Mouse (Mus musculus): ENCODE data around the gene Gm17535. TPM values are rescaled to one million over a fixed set of nuclear protein-coding genes. Genes with fewer than 3 reads are reported as not detected.
A peak's percentile ranks its signal among the peaks of the same experiment; 100 is the strongest.
"Not testable (repeated sequence)": the region's sequence is repeated elsewhere in the genome, so short reads cannot be mapped to it uniquely, and the experiment has no call there.

The Gm17535 gene
- polyA plus RNA-seq, 1 experiment: not detected

DNA sequence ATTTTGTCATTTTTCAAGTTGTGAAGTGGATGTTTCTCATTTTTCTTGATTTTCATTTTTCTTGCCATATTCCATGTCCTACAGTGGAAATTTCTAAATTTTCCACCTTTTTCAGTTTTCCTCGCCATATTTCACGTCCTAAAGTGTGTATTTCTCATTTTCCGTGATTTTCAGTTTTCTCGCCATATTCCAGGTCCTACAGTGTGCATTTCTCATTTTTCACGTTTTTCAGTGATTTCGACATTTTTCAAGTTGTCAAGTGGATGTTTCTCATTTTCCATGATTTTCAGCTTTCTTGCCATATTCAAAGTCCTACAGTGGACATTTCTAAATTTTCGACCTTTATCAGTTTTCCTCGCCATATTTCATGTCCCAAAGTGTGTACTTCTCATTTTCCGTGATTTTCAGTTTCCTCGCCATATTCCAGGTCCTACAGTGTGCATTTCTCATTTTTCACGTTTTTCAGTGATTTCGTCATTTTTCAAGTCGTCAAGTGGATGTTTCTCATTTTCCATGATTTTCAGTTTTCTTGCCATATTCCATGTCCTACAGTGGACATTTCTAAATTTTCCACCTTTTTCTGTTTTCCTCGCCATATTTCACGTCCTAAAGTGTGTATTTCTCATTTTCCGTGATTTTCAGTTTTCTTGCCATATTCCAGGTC is 10.3 kb upstream of the Gm17535 start:
- not testable (repeated sequence) for DNase-seq (ENCODE audit: low read depth)

DNA sequence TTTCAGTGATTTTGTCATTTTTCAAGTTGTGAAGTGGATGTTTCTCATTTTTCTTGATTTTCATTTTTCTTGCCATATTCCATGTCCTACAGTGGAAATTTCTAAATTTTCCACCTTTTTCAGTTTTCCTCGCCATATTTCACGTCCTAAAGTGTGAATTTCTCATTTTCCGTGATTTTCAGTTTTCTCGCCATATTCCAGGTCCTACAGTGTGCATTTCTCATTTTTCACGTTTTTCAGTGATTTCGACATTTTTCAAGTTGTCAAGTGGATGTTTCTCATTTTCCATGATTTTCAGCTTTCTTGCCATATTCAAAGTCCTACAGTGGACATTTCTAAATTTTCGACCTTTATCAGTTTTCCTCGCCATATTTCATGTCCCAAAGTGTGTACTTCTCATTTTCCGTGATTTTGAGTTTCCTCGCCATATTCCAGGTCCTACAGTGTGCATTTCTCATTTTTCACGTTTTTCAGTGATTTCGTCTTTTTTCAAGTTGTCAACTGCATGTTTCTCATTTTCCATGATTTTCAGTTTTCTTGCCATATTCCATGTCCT is 9.4 kb upstream of the Gm17535 start, which contains the start of gene Gm10717:
Gene Gm10717, plus strand, starts transcription at position 506 of the 556 bp plus-strand sequence.
- DNase-seq (ENCODE audit: low read depth): not testable (repeated sequence)

DNA sequence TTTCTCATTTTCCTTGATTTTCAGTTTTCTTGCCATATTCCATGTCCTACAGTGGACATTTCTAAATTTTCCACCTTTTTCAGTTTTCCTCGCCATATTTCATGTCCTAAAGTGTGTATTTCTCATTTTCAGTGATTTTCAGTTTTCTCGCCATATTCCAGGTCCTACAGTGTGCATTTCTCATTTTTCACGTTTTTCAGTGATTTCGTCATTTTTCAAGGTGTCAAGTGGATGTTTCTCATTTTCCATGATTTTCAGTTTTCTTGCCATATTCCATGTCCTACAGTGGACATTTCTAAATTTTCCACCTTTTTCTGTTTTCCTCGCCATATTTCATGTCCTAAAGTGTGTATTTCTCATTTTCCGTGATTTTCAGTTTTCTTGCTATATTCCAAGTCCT is 8.7 kb upstream of the Gm17535 start:
- DNase-seq (ENCODE audit: low read depth): not testable (repeated sequence)

DNA sequence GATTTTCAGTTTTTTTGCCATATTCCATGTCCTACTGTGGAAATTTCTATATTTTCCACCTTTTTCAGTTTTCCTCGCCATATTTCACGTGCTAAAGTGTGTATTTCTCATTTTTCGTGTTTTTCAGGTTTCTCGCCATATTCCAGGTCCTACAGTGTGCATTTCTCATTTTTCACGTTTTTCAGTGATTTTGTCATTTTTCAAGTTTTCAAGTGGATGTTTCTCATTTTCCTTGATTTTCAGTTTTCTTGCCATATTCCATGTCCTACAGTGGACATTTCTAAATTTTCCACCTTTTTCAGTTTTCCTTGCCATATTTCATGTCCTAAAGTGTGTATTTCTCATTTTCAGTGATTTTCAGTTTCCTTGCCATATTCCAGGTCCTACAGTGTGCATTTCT is 8.3 kb upstream of the Gm17535 start:
- not testable (repeated sequence) for DNase-seq (ENCODE audit: low read depth)

DNA sequence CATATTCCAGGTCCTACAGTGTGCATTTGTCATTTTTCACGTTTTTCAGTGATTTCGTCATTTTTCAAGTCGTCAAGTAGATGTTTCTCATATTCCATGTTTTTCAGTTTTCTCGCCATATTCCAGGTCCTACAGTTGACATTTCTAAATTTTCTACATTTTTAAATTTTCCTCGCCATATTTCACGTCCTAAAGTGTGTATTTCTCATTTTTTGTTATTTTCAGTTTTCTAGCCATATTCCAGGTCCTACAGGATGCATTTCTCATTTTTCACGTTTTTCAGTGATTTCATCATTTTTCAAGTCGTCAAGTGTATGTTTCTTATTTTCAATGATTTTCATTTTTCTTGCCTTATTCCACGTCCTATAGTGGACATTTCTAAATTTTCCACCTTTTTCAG is 7.7 kb upstream of the Gm17535 start:
- not testable (repeated sequence) for DNase-seq (ENCODE audit: low read depth)

DNA sequence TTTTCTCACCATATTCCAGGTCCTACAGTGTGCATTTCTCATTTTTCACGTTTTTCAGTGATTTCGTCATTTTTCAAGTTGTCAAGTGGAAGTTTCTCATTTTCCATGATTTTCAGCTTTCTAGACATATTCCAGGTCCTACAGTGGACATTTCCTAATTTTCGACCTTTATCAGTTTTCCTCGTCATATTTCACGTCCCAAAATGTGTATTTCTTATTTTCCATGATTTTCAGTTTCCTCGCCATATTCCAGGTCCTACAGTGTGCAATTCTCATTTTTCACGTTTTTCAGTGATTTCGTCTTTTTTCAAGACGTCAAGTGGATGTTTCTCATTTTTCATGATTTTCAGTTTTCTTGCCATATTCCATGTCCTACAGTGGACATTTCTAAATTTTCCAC is 7.2 kb upstream of the Gm17535 start:
- peak; percentile 56 for DNase-seq (ENCODE audit: low read depth)

DNA sequence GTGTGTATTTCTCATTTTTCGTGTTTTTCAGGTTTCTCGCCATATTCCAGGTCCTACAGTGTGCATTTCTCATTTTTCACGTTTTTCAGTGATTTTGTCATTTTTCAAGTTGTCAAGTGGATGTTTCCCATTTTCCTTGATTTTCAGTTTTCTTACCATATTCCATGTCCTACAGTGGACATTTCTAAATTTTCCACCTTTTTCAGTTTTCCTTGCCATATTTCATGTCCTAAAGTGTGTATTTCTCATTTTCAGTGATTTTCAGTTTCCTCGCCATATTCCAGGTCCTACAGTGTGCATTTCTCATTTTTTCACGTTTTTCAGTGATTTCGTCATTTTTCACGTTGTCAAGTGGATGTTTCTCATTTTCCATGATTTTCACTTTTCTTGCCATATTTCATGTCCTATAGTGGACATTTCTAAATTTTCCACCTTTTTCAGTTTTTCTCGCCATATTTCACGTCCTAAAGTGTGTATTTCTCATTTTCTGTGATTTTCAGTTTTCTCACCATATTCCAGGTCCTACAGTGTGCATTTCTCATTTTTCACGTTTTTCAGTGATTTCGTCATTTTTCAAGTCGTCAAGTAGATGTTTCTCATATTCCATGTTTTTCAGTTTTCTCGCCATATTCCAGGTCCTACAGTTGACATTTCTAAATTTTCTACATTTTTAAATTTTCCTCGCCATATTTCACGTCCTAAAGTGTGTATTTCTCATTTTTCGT is 5.0 kb upstream of the Gm17535 start:
- not testable (repeated sequence) for DNase-seq (ENCODE audit: low read depth)

DNA sequence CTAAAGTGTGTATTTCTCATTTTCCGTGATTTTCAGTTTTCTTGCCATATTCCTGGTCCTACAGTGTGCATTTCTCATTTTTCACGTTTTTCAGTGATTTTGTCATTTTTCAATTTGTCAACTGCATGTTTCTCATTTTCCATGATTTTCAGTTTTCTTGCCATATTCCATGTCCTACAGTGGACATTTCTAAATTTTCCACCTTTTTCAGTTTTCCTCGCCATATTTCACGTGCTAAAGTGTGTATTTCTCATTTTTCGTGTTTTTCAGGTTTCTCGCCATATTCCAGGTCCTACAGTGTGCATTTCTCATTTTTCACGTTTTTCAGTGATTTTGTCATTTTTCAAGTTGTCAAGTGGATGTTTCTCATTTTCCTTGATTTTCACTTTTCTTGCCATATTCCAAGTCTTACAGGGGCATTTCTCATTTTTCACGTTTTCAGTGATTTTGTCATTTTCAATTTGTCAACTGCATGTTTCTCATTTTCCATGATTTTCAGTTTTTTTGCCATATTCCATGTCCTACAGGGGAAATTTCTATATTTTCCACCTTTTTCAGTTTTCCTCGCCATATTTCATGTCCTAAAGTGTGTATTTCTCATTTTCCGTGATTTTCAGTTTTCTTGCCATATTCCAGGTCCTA is 3.6 kb upstream of the Gm17535 start:
- DNase-seq (ENCODE audit: low read depth): peak; percentile 91

DNA sequence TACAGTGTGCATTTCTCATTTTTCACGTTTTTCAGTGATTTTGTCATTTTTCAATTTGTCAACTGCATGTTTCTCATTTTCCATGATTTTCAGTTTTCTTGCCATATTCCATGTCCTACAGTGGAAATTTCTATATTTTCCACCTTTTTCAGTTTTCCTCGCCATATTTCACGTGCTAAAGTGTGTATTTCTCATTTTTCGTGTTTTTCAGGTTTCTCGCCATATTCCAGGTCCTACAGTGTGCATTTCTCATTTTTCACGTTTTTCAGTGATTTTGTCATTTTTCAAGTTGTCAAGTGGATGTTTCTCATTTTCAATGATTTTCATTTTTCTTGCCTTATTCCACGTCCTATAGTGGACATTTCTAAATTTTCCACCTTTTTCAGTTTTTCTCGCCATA is 2.2 kb downstream of the Gm17535 start, which contains the start of gene Gm10715:
Gene Gm10715, plus strand, starts transcription at position 301 of the 400 bp plus-strand sequence.
- not testable (repeated sequence) for DNase-seq (ENCODE audit: low read depth)

DNA sequence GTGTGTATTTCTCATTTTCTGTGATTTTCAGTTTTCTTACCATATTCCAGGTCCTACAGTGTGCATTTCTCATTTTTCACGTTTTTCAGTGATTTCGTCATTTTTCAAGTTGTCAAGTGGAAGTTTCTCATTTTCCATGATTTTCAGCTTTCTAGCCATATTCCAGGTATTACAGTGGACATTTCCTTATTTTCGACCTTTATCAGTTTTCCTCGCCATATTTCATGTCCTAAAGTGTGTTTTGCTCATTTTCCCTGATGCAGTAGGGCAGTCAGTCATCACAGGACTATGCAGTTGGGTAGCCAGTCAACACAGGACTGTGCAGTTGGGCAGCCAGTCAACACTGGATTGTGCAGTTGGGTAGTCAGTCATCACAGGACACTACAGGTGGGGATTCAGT is 3.8 kb downstream of the Gm17535 start:
- DNase-seq (ENCODE audit: low read depth): peak; percentile 15

Other genes starting within 250 kb of the Gm17535 start
- not detected in 2 replicates for gene Gm10722, start 33.7 kb upstream of the Gm17535 start, polyA plus RNA-seq (2012; rRNA removed)
- 0.24 and 1.1 TPM in 2 replicates for gene Gm11168, start 31.3 kb upstream of the Gm17535 start, polyA plus RNA-seq (2012; rRNA removed)
- 0.14 and 0.57 TPM in 2 replicates for gene Gm10721, start 21.5 kb upstream of the Gm17535 start, polyA plus RNA-seq (2012; rRNA removed)
- not detected in 2 replicates for gene Gm10720, start 18.9 kb upstream of the Gm17535 start, polyA plus RNA-seq (2012; rRNA removed)
- 0.72 and 3.2 TPM in 2 replicates for gene Gm10719, start 17.2 kb upstream of the Gm17535 start, polyA plus RNA-seq (2012; rRNA removed)
- 1.1 and 7.3 TPM in 2 replicates for gene Gm10718, start 11.1 kb upstream of the Gm17535 start, polyA plus RNA-seq (2012; rRNA removed)
- not detected in 2 replicates for gene Gm10717, start 9.2 kb upstream of the Gm17535 start, polyA plus RNA-seq (2012; rRNA removed)
- gene Gm10715, start 2.3 kb downstream of the Gm17535 start, polyA plus RNA-seq (2012; rRNA removed): not detected in 2 replicates

All from brain, embryonic 14.5 days (tissue).